Mouse (Mus musculus) myocyte (in vitro differentiated cells): ENCODE measurements around the gene Six1.
"Not testable (repeated sequence)": the region's sequence is repeated elsewhere in the genome, so short reads cannot be mapped to it uniquely, and the experiment has no call there.

Experiments used
- CEBPB ChIP-seq: IDR thresholded peaks from 2 replicates; pipeline ENCODE4 v1.6.1; 2011; ENCODE audit warnings: mild to moderate bottlenecking, moderate library complexity; ENCODE audit not compliant: poor library complexity, insufficient read depth, severe bottlenecking
- E2F4 ChIP-seq: IDR thresholded peaks from one replicate; pipeline ENCODE4 v1.6.1; 2011; ENCODE audit warnings: mild to moderate bottlenecking, control low read depth, moderate library complexity; ENCODE audit not compliant: insufficient read depth
- MAX ChIP-seq: IDR thresholded peaks from one replicate; pipeline ENCODE4 v1.6.1; 2011; ENCODE audit warnings: low read depth, mild to moderate bottlenecking, control low read depth
- MYOD1 ChIP-seq, 3 experiments: IDR thresholded peaks; one replicate each; pipeline ENCODE4 v1.6.1; 2011; ENCODE audit warnings: control low read depth in 2 of 3, low read depth in 2 of 3, mild to moderate bottlenecking in 2 of 3, moderate library complexity in 1 of 3; ENCODE audit not compliant: insufficient read length in 2 of 3, control insufficient read depth in 1 of 3
- MYOG ChIP-seq, 3 experiments: IDR thresholded peaks; one replicate each; pipeline ENCODE4 v1.6.1; 2011; ENCODE audit warnings: control low read depth in 2 of 3, low read depth in 2 of 3, mild to moderate bottlenecking in 2 of 3; ENCODE audit not compliant: insufficient read length in 2 of 3, control insufficient read depth in 1 of 3, insufficient read depth in 1 of 3
- POLR2A ChIP-seq: IDR thresholded peaks from one replicate; pipeline ENCODE4 v1.6.1; 2011; ENCODE audit warnings: low read depth, mild to moderate bottlenecking, control low read depth, moderate library complexity; ENCODE audit not compliant: insufficient read length
- POLR2AphosphoS2 ChIP-seq: IDR thresholded peaks from one replicate; pipeline ENCODE4 v1.6.1; 2011; ENCODE audit warnings: low read depth, control low read depth; ENCODE audit not compliant: insufficient read length
- SRF ChIP-seq: IDR thresholded peaks from one replicate; pipeline ENCODE4 v1.6.1; 2011; ENCODE audit warnings: low read depth; ENCODE audit not compliant: control insufficient read depth, insufficient read length
- TCF12 ChIP-seq: IDR thresholded peaks from one replicate; pipeline ENCODE4 v1.6.1; 2011; ENCODE audit warnings: mild to moderate bottlenecking, control low read depth; ENCODE audit not compliant: poor library complexity, insufficient read depth, severe bottlenecking
- USF1 ChIP-seq: IDR thresholded peaks from one replicate; pipeline ENCODE4 v1.6.1; 2011; ENCODE audit warnings: low read depth, mild to moderate bottlenecking, control low read depth, moderate library complexity

- not testable (repeated sequence) for TF ChIP-seq POLR2A; MYOG (IDR thresholded peaks at IDR 0.05; ENCODE audit: control insufficient read depth in 1 of 3, insufficient read depth in 1 of 3, insufficient read length in 2 of 3, low read depth in 2 of 3); TCF12; POLR2AphosphoS2; USF1; CEBPB; MAX; E2F4; SRF; MYOD1 (IDR thresholded peaks at IDR 0.05; ENCODE audit: control insufficient read depth in 1 of 3, insufficient read length in 2 of 3, low read depth in 2 of 3)
Measured at GRCm38 (mm10) chr12:73002281-73002680, 51.4 kb downstream of the Six1 start.
